Mouse (Mus musculus) layer of hippocampus, postnatal 36 days (tissue): Measurements from ENCODE around the gene Cyth1. TPM values are rescaled to one million over a fixed set of nuclear protein-coding genes. Genes with fewer than 3 reads are reported as not detected.

Experiments used
- DNase-seq, 2 experiments: peaks; one replicate each; pipeline ENCODE4 v3.0.0; 2022
- total RNA-seq, 2 experiments: library from RNA; stranded (reverse); gene quantifications; 2 replicates each; pipeline ENCODE4 v1.2.3; 2021

Cyth1 gene
- total RNA-seq, 2 experiments from 2014 or later, result 84.3 to 103 TPM

- DNase-seq, result no peak
Observed at GRCm38 (mm10) chr11:118222917-118223316, 25.5 kb downstream of the Cyth1 start.

- DNase-seq, result no peak
Observed at GRCm38 (mm10) chr11:118222351-118222885, 26.0 kb downstream of the Cyth1 start.

GRCm38 (mm10) chr11:118220561-118221262 lies 27.7 kb downstream of the Cyth1 start:
- peak; percentile 30 to 43 for DNase-seq

GRCm38 (mm10) chr11:118219066-118219465 lies 29.3 kb downstream of the Cyth1 start:
- DNase-seq, result no peak

- no peak for DNase-seq
Observed at GRCm38 (mm10) chr11:118216468-118216867, 31.9 kb downstream of the Cyth1 start.

- no peak for DNase-seq
Observed at GRCm38 (mm10) chr11:118215928-118216458, 32.4 kb downstream of the Cyth1 start.

- DNase-seq, result peak in 1 of 2 experiments; percentile 25
Observed at GRCm38 (mm10) chr11:118212636-118213112, 35.7 kb downstream of the Cyth1 start.

- DNase-seq, result peak; percentile 64
Observed at GRCm38 (mm10) chr11:118211749-118212635, 36.4 kb downstream of the Cyth1 start.

GRCm38 (mm10) chr11:118210962-118211361 lies 37.4 kb downstream of the Cyth1 start:
- no peak for DNase-seq

- peak; percentile 73 to 76 for DNase-seq
Observed at GRCm38 (mm10) chr11:118210116-118210515, 38.3 kb downstream of the Cyth1 start.

GRCm38 (mm10) chr11:118209376-118209775 lies 39.0 kb downstream of the Cyth1 start:
- no peak for DNase-seq

GRCm38 (mm10) chr11:118208672-118209272 lies 39.6 kb downstream of the Cyth1 start:
- DNase-seq, result no peak

- no peak for DNase-seq
Observed at GRCm38 (mm10) chr11:118207424-118208033, 40.9 kb downstream of the Cyth1 start.

GRCm38 (mm10) chr11:118206267-118206666 lies 42.1 kb downstream of the Cyth1 start:
- DNase-seq, result no peak

GRCm38 (mm10) chr11:118203469-118203868 lies 44.9 kb downstream of the Cyth1 start:
- DNase-seq, result no peak

- peak; percentile 86 to 87 for DNase-seq
Observed at GRCm38 (mm10) chr11:118202410-118203233, 45.8 kb downstream of the Cyth1 start.

GRCm38 (mm10) chr11:118201833-118202409 lies 46.5 kb downstream of the Cyth1 start:
- no peak for DNase-seq

GRCm38 (mm10) chr11:118200834-118201830 lies 47.3 kb downstream of the Cyth1 start:
- DNase-seq, result no peak

- DNase-seq, result no peak
Observed at GRCm38 (mm10) chr11:118198296-118198600, 50.1 kb downstream of the Cyth1 start.
